Mouse (Mus musculus) C2C12 (cell line): ENCODE measurements around the gene Paxbp1.

Source experiments
- CEBPB ChIP-seq: IDR thresholded peaks from one replicate; pipeline ENCODE4 v1.6.1; 2011; ENCODE audit warnings: low read depth, mild to moderate bottlenecking, control low read depth, moderate library complexity
- CTCF ChIP-seq: IDR thresholded peaks from one replicate; pipeline ENCODE4 v1.5.1; 2011; ENCODE audit not compliant: control insufficient read depth, insufficient read depth, insufficient read length
- MAX ChIP-seq: IDR thresholded peaks from one replicate; pipeline ENCODE4 v1.6.1; 2011; ENCODE audit warnings: mild to moderate bottlenecking, control low read depth
- MYOG ChIP-seq: IDR thresholded peaks from one replicate; pipeline ENCODE4 v1.6.1; 2011; ENCODE audit not compliant: control insufficient read depth, insufficient read length; ENCODE audit errors: extremely low read depth
- USF1 ChIP-seq: IDR thresholded peaks from one replicate; pipeline ENCODE4 v1.6.1; 2011; ENCODE audit warnings: low read depth, mild to moderate bottlenecking, control low read depth, moderate library complexity

GRCm38 (mm10) chr16:91055150-91055549 lies 10.8 kb upstream of the Paxbp1 start:
- no peak for TF ChIP-seq USF1
- no peak for TF ChIP-seq CTCF
- no peak for TF ChIP-seq MAX
- TF ChIP-seq MYOG = no peak
- TF ChIP-seq CEBPB = no peak
